Mouse (Mus musculus): ENCODE measurements around the gene Otop2. TPM values are rescaled to one million over a fixed set of nuclear protein-coding genes. Genes with fewer than 3 reads are reported as not detected.
A peak's percentile ranks its signal among the peaks of the same experiment; 100 is the strongest.

The Otop2 gene
- total RNA-seq, 1 experiment from 2014 or later = not detected

GRCm38 (mm10) chr11:115276780-115277603 lies 30.0 kb upstream of the Otop2 start, which contains the start of gene Fdxr:
Gene Fdxr, minus strand, starts transcription at chr11:115277050.
- peak; percentile 99 for DNase-seq

GRCm38 (mm10) chr11:115277604-115277975 lies 29.4 kb upstream of the Otop2 start:
- DNase-seq = no peak

GRCm38 (mm10) chr11:115278176-115278575 lies 28.8 kb upstream of the Otop2 start:
- no peak for DNase-seq

- no peak for DNase-seq
Measured at GRCm38 (mm10) chr11:115279726-115280125, 27.2 kb upstream of the Otop2 start.

GRCm38 (mm10) chr11:115282295-115282694 lies 24.7 kb upstream of the Otop2 start:
- peak; percentile 77 for DNase-seq

- DNase-seq = peak; percentile 75
Measured at GRCm38 (mm10) chr11:115282723-115283485, 24.1 kb upstream of the Otop2 start.

GRCm38 (mm10) chr11:115283486-115283765 lies 23.5 kb upstream of the Otop2 start:
- DNase-seq = no peak

- DNase-seq = no peak
Measured at GRCm38 (mm10) chr11:115283891-115284620, 22.9 kb upstream of the Otop2 start.

GRCm38 (mm10) chr11:115285282-115285681 lies 21.7 kb upstream of the Otop2 start:
- DNase-seq = no peak

GRCm38 (mm10) chr11:115286201-115286993 lies 20.6 kb upstream of the Otop2 start:
- DNase-seq = no peak

- no peak for DNase-seq
Measured at GRCm38 (mm10) chr11:115287386-115287785, 19.6 kb upstream of the Otop2 start.

- no peak for DNase-seq
Measured at GRCm38 (mm10) chr11:115288305-115288704, 18.7 kb upstream of the Otop2 start.

GRCm38 (mm10) chr11:115289885-115290284 lies 17.1 kb upstream of the Otop2 start:
- DNase-seq = peak; percentile 45

- DNase-seq = no peak
Measured at GRCm38 (mm10) chr11:115290314-115290713, 16.6 kb upstream of the Otop2 start.

- DNase-seq = peak; percentile 83
Measured at GRCm38 (mm10) chr11:115290919-115291318, 16.0 kb upstream of the Otop2 start.

GRCm38 (mm10) chr11:115291503-115291902 lies 15.5 kb upstream of the Otop2 start:
- peak; percentile 31 for DNase-seq

- peak; percentile 63 for DNase-seq
Measured at GRCm38 (mm10) chr11:115292631-115293375, 14.2 kb upstream of the Otop2 start.

- DNase-seq = no peak
Measured at GRCm38 (mm10) chr11:115295939-115296338, 11.0 kb upstream of the Otop2 start.

- peak; percentile 48 for DNase-seq
Measured at GRCm38 (mm10) chr11:115296471-115297210, 10.3 kb upstream of the Otop2 start.

GRCm38 (mm10) chr11:115297214-115297826 lies 9.6 kb upstream of the Otop2 start, which contains the start of gene Fads6:
Gene Fads6, minus strand, starts transcription at chr11:115297663.
- peak; percentile 85 for DNase-seq
